Comparison of ENCODE assay signal across 8 mouse cellular contexts in the genomic region with DNA sequence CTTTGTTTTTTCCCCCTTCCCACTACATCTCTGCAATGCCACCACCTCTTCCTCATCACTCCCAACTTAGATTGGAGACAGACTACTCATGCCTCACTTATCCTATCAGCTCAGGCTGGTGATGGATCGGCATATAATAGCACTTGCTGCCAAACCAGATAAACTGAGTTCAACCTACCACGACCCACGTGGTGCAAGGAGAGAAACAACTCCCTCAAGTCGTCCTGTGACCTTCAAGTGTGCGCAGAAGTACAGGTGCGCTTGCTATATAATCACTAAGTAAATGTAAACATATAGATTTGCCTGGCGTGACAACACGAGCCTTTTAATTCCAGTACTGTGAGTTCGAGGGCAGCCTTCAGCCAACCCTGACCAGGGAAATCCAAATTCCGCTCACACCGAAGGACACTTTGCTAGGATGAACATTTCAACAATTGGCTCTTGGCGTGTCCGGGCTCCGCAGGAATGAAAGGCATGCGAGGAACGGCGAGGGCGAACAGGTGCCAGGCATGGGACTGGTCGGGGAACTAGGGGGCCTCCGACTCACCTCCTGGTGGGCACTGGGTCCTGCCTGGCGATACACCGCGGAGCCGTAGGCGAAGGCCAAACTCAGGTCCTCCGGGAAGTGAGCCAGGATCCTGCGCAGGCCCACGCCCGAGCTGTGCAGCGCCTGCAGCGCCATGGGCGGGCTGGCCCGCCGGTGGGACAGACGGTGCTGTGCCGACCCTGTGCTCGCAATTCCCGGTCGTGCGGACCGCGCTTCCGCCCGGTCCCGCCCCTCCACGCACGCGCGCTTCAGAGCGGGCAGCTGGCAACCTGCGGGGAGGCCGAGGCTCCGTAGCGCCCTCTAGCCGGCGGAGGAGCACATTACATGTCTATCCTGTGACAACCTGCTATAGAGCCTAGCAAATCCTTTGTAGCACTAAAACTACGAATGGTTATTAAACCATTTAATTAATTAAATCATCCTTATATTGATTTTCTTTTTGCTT. TPM values are rescaled to one million over a fixed set of nuclear protein-coding genes. Genes with fewer than 3 reads are reported as not detected.
DNase-seq lines count a peak whose midpoint lies in the region; ATAC-seq lines count a peak whose summit lies in the region.

A gene (minus strand): TSS at position 774 of the 992 bp plus-strand sequence.

- intact Hi-C loops in left cerebral cortex, postnatal 14 days (cut with DNase I), result no loop called here

- DNase-seq in adrenal gland, adult 8-10 months, result peak; percentile 71
- DNase-seq in embryo, embryonic 11 days, result peak; percentile 92
- DNase-seq in gastrocnemius, postnatal 25 days, result peak; percentile 77
- peak; percentile 85 to 91 for DNase-seq in left cerebral cortex, postnatal 14 days (ENCODE audit: low spot score in 2 of 2)
- DNase-seq in right cerebral cortex, postnatal 14 days, result peak; percentile 90
- DNase-seq in urinary bladder, postnatal 36 days (ENCODE audit: low spot score in 2 of 2), result peak; percentile 75 to 85

- peak; percentile 97 for ATAC-seq in inflammation-experienced regulatory T-cells, adult 6 months
- ATAC-seq in megakaryocyte-erythroid progenitor cell, adult 5-6 weeks (replicated peaks; ENCODE audit: low FRiP score, low TSS enrichment, poor library complexity, severe bottlenecking), result peak; percentile 95

RNA-seq across cellular contexts. Expression of the gene that starts here (rescaled TPM):
- 10 to 100 TPM; 13.3 to 25.8 (median 17.0) TPM for total RNA-seq in adrenal gland, adult 8-10 months (2022)
- total RNA-seq in gastrocnemius, postnatal 25 days (2021), result 1 to 10 TPM; 7.2 to 7.9 TPM
- 10 to 100 TPM; 19.7 to 33.2 (median 25.1) TPM for polyA plus RNA-seq in inflammation-experienced regulatory T-cells, adult 6 months (2017; shearing (Covaris generic))
- total RNA-seq in left cerebral cortex, postnatal 14 days (2021), result 10 to 100 TPM; 17.3 to 21.9 TPM
- 70.2 and 107 TPM in 2 replicates for total RNA-seq in megakaryocyte-erythroid progenitor cell, adult 5-6 weeks (2014; fragmentation: Nextera tagmentation)
- 75.1 and 92.8 TPM in 2 replicates for total RNA-seq in megakaryocyte-erythroid progenitor cell, adult 5-6 weeks (2017)

Comparison
In these comparisons a context has a peak if more than half of its experiments do, and no peak if none do; other contexts are left out.
1. Peak in every context shown above with its lines: DNase-seq and ATAC-seq.